Mouse (Mus musculus): ENCODE measurements at regions not wholly inside any gene's neighbourhood (a gene's known extent, or its start where the extent isn't known, plus 50 kb on each side); places are given as distances from the start of the nearest gene placed in this dataset.
A peak's percentile ranks its signal among the peaks of the same experiment; 100 is the strongest.

- no peak overlapping the region for H3K27ac ChIP-seq (ENCODE audit: insufficient read depth, low read depth, low read length, poor library complexity, severe bottlenecking)
- in situ Hi-C loops (cut with MboI; ENCODE audit: low sequenced_read_pairs in 2 of 2, unreplicated experiment in 2 of 2): no loop called here
- H3K36me3 ChIP-seq (ENCODE audit: control insufficient read depth, insufficient read depth, low read length, poor library complexity, severe bottlenecking): no peaks in the 10 kb centered on the region
- H3K9ac ChIP-seq (ENCODE audit: insufficient read depth, low read depth, low read length, poor library complexity, severe bottlenecking): no peak overlapping the region
- H3K4me3 ChIP-seq (ENCODE audit: insufficient read depth in 1 of 2, low read depth in 1 of 2, low read length in 2 of 2, poor library complexity in 1 of 2, severe bottlenecking in 1 of 2): no peak overlapping the region
- no peaks in the 10 kb centered on the region for H3K9me3 ChIP-seq (ENCODE audit: control insufficient read depth, insufficient read depth, low read depth, low read length)
- no peaks in the 10 kb centered on the region for H3K4me1 ChIP-seq (ENCODE audit: control insufficient read depth in 2 of 2, insufficient read depth in 2 of 2, low read length in 2 of 2, poor library complexity in 1 of 2)
- no peak for DNase-seq (ENCODE audit: low read depth, low spot score)
- TF ChIP-seq ZC3H11A (IDR thresholded peaks at IDR 0.05; ENCODE audit: borderline replicate concordance, low read depth, low read length) (no peak), ZNF384 (IDR thresholded peaks at IDR 0.05; ENCODE audit: low read depth, low read length) (no peak), CHD2 (IDR thresholded peaks at IDR 0.05; ENCODE audit: low read depth, low read length) (no peak), MAFK (IDR thresholded peaks at IDR 0.05; ENCODE audit: insufficient read depth, low read depth, low read length) (peak; percentile 86), HCFC1 (IDR thresholded peaks at IDR 0.05; ENCODE audit: borderline replicate concordance, insufficient read depth, low read length) (no peak)
Observed at GRCm38 (mm10) chr12:15261604-15262003, 555.1 kb downstream of the Trib2 start.

- TF ChIP-seq ZNF384 (IDR thresholded peaks at IDR 0.05; ENCODE audit: low read depth, low read length) (no peak), MAFK (IDR thresholded peaks at IDR 0.05; ENCODE audit: insufficient read depth, low read depth, low read length) (no peak), CHD2 (IDR thresholded peaks at IDR 0.05; ENCODE audit: low read depth, low read length) (no peak), HCFC1 (IDR thresholded peaks at IDR 0.05; ENCODE audit: borderline replicate concordance, insufficient read depth, low read length) (no peak), ZC3H11A (IDR thresholded peaks at IDR 0.05; ENCODE audit: borderline replicate concordance, low read depth, low read length) (no peak)
- no peaks in the 10 kb centered on the region for H3K4me1 ChIP-seq (ENCODE audit: control insufficient read depth in 2 of 2, insufficient read depth in 2 of 2, low read length in 2 of 2, poor library complexity in 1 of 2)
- H3K36me3 ChIP-seq (ENCODE audit: control insufficient read depth, insufficient read depth, low read length, poor library complexity, severe bottlenecking): no peaks in the 10 kb centered on the region
- no peak overlapping the region for H3K4me3 ChIP-seq (ENCODE audit: insufficient read depth in 1 of 2, low read depth in 1 of 2, low read length in 2 of 2, poor library complexity in 1 of 2, severe bottlenecking in 1 of 2)
- no peak for DNase-seq (ENCODE audit: low read depth, low spot score)
- in situ Hi-C loops (cut with MboI; ENCODE audit: low sequenced_read_pairs in 2 of 2, unreplicated experiment in 2 of 2): no loop called here
- H3K9ac ChIP-seq (ENCODE audit: insufficient read depth, low read depth, low read length, poor library complexity, severe bottlenecking): no peak overlapping the region
- H3K27ac ChIP-seq (ENCODE audit: insufficient read depth, low read depth, low read length, poor library complexity, severe bottlenecking): no peak overlapping the region
- H3K9me3 ChIP-seq (ENCODE audit: control insufficient read depth, insufficient read depth, low read depth, low read length): no peaks in the 10 kb centered on the region
Observed at GRCm38 (mm10) chr12:15260907-15261415, 555.8 kb downstream of the Trib2 start.

- in situ Hi-C loops (cut with MboI; ENCODE audit: low sequenced_read_pairs in 2 of 2, unreplicated experiment in 2 of 2): no loop called here
Observed at GRCm38 (mm10) chr12:15244966-15245365, 571.8 kb downstream of the Trib2 start.

GRCm38 (mm10) chr12:15222497-15223170 lies 594.1 kb downstream of the Trib2 start:
- Histone ChIP-seq H3K27ac (ENCODE audit: insufficient read depth, low read depth, low read length, poor library complexity, severe bottlenecking) (no peak overlapping the region), H3K36me3 (ENCODE audit: control insufficient read depth, insufficient read depth, low read length, poor library complexity, severe bottlenecking) (no peaks in the 10 kb centered on the region), H3K4me1 (ENCODE audit: control insufficient read depth in 2 of 2, insufficient read depth in 2 of 2, low read length in 2 of 2, poor library complexity in 1 of 2) (no peaks in the 10 kb centered on the region), H3K4me3 (ENCODE audit: insufficient read depth in 1 of 2, low read depth in 1 of 2, low read length in 2 of 2, poor library complexity in 1 of 2, severe bottlenecking in 1 of 2) (no peak overlapping the region), H3K9me3 (ENCODE audit: control insufficient read depth, insufficient read depth, low read depth, low read length) (no peaks in the 10 kb centered on the region), H3K9ac (ENCODE audit: insufficient read depth, low read depth, low read length, poor library complexity, severe bottlenecking) (no peak overlapping the region)
- in situ Hi-C loops (cut with MboI; ENCODE audit: low sequenced_read_pairs in 2 of 2, unreplicated experiment in 2 of 2): no loop called here
- no peak for DNase-seq (ENCODE audit: low read depth, low spot score)
- TF ChIP-seq MAFK (IDR thresholded peaks at IDR 0.05; ENCODE audit: insufficient read depth, low read depth, low read length) (no peak), ZNF384 (IDR thresholded peaks at IDR 0.05; ENCODE audit: low read depth, low read length) (no peak), HCFC1 (IDR thresholded peaks at IDR 0.05; ENCODE audit: borderline replicate concordance, insufficient read depth, low read length) (no peak), ZC3H11A (IDR thresholded peaks at IDR 0.05; ENCODE audit: borderline replicate concordance, low read depth, low read length) (no peak), CHD2 (IDR thresholded peaks at IDR 0.05; ENCODE audit: low read depth, low read length) (no peak)

More at GRCm38 (mm10) chr12:15244966-15245365, 571.8 kb downstream of the Trib2 start:
- TF ChIP-seq ZNF384 (IDR thresholded peaks at IDR 0.05; ENCODE audit: low read depth, low read length) (no peak), CHD2 (IDR thresholded peaks at IDR 0.05; ENCODE audit: low read depth, low read length) (no peak), HCFC1 (IDR thresholded peaks at IDR 0.05; ENCODE audit: borderline replicate concordance, insufficient read depth, low read length) (no peak), ZC3H11A (IDR thresholded peaks at IDR 0.05; ENCODE audit: borderline replicate concordance, low read depth, low read length) (no peak), MAFK (IDR thresholded peaks at IDR 0.05; ENCODE audit: insufficient read depth, low read depth, low read length) (no peak)
- DNase-seq (ENCODE audit: low read depth, low spot score): no peak
- Histone ChIP-seq H3K36me3 (ENCODE audit: control insufficient read depth, insufficient read depth, low read length, poor library complexity, severe bottlenecking) (no peaks in the 10 kb centered on the region), H3K4me1 (ENCODE audit: control insufficient read depth in 2 of 2, insufficient read depth in 2 of 2, low read length in 2 of 2, poor library complexity in 1 of 2) (no peaks in the 10 kb centered on the region), H3K9ac (ENCODE audit: insufficient read depth, low read depth, low read length, poor library complexity, severe bottlenecking) (no peak overlapping the region), H3K27ac (ENCODE audit: insufficient read depth, low read depth, low read length, poor library complexity, severe bottlenecking) (no peak overlapping the region), H3K4me3 (ENCODE audit: insufficient read depth in 1 of 2, low read depth in 1 of 2, low read length in 2 of 2, poor library complexity in 1 of 2, severe bottlenecking in 1 of 2) (no peak overlapping the region), H3K9me3 (ENCODE audit: control insufficient read depth, insufficient read depth, low read depth, low read length) (no peaks in the 10 kb centered on the region)
